Mouse (Mus musculus) cerebral cortex, adult 2 months (tissue): ENCODE measurements around the gene Scgb2b26.

Source experiments
- WGBS: fragments of 180-500 bp; shearing (Covaris S2); methylation state at CpG from one replicate; pipeline ENCODE4 v1.1.7; 2018; 5-methylcytosine and 5-hydroxymethylcytosine counted together

The Scgb2b26 gene

GRCm38 (mm10) chr7:33944940-33945339 lies at the start of gene Scgb2b26:
TSS of gene Scgb2b26 (minus strand) at chr7:33945040.
- 81% methylated on average over 4 of the region's 4 CpGs for WGBS

GRCm38 (mm10) chr7:33982281-33982680 lies 37.4 kb upstream of the Scgb2b26 start:
- WGBS: 32% methylated on average over 8 of the region's 9 CpGs

DNA sequence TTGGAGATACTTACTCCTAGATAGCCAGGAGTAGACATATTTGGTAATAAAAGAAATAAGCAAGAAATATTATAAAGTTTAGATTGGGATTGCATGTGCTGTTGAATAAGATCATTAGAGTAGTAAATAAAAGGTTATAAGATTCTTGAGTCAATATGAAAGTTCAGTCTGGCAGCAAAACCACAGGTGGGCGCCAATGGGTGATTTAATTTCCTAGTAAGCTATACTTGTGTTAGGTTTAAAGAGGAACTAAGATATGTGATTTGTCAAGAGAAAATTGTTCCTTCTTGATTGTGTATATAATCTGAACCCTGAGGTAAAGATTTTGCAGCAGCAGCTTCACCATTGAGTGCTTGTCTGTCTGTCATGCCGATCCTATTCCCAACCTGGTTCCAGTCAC lies 44.0 kb downstream of the Scgb2b26 start:
- 75% methylated on average over 2 of the region's 2 CpGs for WGBS

- WGBS: 63% methylated on average over 2 of the region's 2 CpGs
Observed at GRCm38 (mm10) chr7:33900007-33900406, 44.8 kb downstream of the Scgb2b26 start.
